Mouse (Mus musculus): ENCODE results near the gene Tmem117.
A peak's percentile ranks its signal among the peaks of the same experiment; 100 is the strongest.

Tmem117 gene

DNA sequence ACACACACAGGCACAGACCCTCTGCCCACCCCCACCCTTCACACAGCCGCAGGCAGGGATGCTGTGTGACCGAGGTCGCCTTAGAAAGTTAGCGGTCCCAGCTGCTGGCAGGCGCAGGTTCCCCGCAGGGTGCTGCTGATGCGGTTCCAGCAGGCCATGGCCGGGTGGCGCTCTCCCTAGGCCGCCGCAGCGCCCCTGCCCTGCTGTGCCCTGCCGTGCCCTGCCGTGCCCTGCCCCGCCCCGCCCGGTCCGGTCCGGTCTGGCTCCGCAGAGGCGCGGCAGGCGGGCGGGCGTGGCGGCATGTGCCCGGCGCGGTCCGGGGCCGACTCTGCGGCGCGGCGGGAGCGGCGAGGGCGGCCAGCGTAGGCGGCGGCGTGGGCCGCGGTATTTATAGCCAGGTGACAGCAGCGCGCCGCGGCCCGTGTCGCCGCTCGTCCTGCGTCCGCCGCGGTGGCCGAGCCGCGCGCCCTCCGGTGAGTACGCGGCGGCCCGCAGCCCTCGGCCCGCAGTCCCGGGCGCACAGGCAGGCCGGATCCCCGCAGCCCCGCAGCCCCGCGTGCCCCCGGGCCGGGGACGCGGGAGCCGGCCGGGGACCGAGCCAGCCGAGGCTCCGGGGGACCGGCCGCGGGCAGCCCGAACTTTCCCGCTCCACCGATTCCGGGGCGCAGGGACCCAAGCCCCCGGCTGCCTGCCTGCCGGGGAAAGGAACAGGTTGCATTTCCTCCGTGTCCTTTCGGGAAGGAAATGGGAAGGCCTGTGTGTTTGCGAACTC is at the start of gene Tmem117:
Gene Tmem117 (plus strand): TSS at position 403 of the 772 bp plus-strand sequence.
- DNase-seq (ENCODE audit: low spot score in 2 of 2) = no peak

DNA sequence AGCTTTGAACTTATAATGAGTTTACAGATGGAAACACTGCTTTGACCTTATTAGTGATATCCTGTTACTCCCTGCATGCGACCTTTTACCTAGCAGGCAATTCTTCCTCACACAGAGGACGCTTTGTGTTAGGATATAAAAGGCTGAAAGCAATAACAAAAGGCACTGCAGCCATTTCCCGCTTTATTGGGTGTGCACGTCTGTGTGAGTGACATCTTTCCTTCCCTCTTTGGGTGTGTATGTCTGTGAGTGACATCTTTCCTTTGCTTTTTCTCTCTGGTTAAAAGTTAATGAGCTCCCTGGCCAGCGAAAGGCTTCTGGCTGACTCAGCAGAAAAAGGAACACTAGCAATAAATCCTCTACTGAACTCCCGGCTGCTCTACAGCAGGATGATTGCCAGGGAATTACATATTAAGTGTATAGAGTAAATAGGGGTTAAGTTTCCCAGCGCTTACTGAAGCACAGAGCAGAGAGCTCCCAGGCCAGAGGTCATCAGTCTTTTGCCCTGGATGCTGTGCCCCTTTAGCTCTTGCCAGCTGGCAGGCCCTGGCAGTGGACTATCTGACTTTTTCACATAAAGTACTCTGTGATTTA is 46.9 kb upstream of the Tmem117 start:
- DNase-seq (ENCODE audit: low spot score in 2 of 2) = no peak

DNA sequence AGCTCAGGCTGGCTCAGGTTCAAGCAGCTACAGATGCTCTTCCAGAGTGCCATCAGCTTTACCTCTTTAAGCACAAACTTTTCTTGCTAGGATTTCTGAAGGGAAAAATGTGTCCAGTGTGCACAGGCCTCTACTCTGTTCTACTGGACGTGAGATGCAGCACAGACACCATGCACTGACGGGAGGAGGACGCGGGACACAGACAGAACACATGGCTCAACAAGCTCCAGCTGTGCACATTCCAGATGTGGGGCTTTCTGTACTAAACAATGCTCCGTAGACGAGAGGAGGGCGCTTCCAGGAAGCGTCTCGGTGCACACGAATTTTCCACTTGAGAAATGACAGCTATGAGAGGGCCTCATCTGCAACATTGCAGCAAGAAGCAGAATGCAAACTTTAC is 45.9 kb upstream of the Tmem117 start:
- DNase-seq (ENCODE audit: low spot score in 2 of 2) = no peak

DNA sequence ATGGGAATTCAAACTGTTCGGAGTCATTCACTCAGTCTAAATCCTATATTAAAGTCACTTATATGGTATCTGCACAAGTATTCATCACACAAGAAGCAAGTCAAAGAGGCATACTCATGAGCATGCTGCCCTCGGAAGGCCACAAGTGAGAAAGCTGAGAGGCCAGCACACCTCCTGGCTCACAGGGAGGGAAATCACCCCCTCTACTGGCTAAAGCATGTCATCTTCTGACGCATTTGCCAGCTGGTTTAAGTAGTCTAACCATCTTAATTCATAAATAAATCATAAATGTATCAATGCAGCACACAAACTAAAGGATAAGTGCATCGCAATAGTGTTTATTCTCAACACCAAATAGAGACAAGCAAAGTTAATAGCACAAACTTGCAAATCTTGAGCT is 44.3 kb upstream of the Tmem117 start:
- no peak for DNase-seq (ENCODE audit: low spot score in 2 of 2)

DNA sequence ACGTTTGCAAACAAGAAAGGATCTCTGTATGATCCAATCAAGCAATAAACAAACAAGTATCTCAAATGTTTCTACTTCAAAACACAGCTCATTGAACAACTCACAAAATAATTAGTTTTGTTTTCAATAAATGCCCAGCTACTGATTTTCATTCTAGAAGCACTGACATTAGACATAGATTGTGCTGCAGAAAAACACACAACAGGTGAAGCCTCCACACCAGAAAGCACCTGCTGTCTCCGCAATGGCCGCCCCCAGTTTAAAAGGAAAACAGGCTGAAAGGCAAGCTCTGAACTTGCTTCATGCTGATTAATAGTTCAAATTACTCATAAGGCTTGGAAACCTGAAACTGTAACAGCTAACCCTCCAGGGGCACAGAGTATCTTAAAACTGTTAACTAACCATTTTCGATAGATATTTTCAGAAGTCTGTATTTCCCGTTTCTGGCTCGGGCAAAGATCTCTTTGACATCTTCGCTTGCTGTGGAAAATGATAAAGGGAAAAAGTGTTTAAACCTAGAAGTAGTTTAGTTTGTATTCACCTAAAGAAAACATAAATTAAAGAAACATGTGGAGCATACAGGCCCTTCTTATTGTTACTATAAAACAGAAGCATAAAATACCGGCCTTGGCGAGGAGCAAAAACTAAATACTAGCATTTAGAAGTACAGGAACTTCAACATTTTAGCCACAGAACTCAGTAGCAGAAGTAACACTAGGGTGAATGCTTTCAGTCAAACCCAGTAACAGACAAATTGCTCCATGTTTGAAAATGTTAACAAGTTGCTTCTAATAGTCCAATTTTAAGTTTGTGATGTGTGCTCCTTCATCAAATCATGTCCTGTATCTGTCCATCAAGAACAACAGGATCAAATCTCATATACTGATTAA is 41.0 kb upstream of the Tmem117 start:
- DNase-seq (ENCODE audit: low spot score in 2 of 2) = peak in 1 of 2 experiments; percentile 41

DNA sequence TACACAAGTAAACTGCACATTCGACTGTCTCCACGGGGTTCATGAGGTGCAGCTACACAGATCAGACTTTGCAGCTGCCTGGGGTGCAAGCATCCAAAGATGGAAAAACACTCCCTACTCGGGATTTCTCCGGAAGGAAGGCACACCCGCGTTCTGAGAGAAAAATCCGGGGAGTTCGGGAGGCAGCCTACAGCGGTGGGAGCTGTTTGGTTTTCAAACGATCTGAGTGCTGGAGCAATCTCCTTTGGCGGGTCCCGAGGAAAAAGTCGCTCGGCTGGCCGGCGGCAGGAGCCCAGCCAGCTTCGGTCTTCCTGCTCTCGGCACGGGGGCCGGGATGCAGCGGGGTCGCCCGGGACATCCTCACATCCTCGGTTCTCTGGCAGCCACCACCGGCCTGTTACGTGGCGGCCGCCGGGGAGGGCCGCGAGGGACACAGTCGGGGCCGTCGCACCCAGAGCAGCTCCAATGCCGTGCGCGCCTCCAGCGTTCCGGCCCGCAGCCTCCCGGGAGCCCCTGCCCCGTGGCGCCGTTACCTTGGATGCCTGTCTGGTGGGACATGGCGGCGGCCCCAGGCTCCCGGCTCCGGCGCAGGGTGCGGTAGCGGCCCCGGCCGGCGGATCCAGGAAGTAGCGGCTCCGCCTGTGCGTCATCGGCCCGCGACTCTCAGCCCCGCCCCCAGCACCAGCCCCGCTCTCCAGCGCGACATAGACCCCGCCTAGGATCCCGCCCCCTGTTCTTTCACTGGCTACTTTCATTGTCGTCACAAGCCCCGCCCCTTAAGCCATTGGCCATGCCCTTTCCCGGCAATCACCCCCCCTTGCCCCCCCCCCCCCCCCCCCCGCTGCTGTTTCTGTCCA is 39.6 kb upstream of the Tmem117 start, which contains the start of gene Twf1:
Gene Twf1 (minus strand): TSS at position 671 of the 857 bp plus-strand sequence.
- DNase-seq (ENCODE audit: low spot score in 2 of 2) = peak; percentile 98

DNA sequence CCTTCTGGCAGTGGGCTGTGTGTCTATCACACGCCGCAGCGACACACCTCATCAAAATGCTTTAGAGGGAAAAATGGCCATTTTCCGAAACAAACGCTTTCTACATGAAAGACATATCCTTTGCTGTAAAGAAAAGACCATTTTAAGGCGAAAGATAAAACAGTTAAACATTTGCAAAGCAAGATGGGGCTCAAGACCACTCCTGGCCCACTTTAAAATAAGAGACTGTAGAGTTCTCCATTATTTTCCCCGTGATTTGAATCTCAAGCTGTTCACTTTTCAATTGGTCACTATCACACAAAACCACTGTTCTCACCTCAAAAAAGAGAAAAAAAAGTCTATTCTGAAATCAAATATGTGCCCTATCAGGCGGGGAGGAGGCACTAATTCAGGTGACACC is 38.9 kb upstream of the Tmem117 start:
- no peak for DNase-seq (ENCODE audit: low spot score in 2 of 2)

DNA sequence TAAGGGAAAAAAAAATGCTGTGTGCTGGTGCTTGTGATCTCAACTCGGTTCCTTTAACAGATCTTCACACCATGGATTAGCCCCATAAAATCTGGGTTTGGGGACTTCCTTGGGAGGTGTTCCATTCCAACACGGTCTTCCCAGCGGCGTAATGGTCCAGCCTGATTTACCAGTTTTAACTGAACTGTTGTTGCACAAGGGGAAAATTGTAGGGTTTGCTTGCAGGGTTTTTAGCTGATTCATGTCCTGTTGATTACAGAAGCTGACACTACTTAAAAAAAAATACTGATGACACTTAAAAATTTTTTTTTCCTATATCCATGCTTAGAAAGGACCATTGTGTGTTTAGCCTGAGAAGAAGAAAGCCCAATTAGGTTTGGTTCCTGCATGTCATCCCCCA is 37.7 kb upstream of the Tmem117 start:
- no peak for DNase-seq (ENCODE audit: low spot score in 2 of 2)

DNA sequence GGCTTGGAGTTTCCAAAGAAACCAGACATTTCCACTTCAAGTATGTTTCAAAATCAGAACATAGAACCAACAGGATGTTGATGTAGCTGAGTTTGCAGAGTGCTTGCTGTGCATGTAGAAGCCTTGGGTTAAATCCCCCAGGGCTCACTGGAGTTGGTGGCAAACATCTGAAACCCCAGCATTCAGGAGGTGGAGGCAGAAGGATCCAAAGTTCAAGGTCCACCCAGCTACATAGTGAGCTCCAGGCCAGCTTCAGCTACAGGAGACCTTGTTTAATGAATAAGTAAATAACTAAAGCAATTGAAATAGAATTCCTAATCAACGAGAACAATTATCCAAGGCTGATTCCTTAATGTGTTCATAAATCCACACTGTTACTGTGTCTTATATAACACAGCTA is 35.4 kb upstream of the Tmem117 start:
- DNase-seq (ENCODE audit: low spot score in 2 of 2) = no peak

DNA sequence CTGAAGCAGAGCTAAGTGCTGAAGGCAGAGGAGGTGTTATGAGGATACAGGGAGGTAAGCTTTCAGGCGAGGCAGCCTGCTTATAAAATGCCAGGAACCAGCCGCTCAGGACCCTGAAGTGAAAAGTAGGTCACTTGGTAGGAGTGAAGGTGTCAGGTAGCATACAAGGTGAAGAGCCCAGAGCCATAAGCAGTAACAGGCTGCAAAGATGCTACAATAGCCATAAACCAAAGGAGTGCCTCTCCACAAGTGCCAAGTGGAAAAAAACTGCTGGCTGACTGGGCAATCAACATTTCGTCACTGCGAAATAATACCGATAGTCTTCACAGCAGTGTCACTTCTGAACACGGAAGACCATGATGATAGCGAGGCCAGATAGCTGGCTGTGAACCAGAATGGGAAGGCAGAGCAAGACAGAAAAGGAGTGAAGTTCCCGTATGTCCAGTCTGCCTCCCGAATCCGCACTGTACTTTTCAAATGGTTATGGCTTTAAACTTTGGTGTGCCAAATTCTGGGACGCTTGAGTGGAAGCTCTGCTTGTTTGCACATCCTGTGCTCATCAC is 28.8 kb upstream of the Tmem117 start:
- DNase-seq (ENCODE audit: low spot score in 2 of 2) = no peak

DNA sequence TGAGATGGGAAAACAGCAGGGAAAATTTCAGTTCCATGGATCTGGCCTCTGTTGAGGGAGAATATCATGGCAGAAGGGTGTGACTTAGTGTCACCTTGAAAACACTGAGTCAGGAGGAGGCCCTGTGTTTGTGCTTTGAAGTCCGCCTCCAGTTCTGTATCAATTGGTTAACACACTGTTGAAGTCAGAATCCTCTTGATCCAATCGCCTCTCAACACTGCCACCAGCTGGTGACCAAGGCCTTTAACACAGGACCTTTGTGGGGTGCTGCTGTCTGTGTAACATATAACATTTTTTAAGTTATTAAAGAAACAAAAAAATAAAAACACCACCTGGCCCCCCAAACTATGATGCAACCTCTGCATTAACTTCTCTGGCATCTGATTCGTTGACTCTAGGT is 27.7 kb upstream of the Tmem117 start:
- DNase-seq (ENCODE audit: low spot score in 2 of 2) = peak in 1 of 2 experiments; percentile 27

DNA sequence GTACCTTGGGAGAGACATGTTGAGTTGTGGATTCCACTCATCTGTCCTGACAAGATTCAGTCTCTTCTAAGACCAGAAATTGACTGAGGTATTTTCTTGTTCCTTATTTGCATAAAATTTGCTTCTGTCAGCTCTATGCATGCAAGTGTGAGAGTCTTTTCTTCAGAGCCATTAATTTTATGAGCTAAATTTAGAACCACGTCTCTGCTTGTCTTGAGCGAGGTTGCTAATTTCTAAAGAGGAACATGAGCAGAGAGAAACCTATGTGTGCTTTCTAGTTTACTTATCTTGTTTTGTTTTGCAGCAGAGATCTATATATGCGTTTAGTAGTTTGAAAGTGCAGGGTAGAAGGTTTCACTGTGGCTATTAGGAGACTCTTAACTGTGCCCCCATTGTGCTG is 26.6 kb upstream of the Tmem117 start:
- no peak for DNase-seq (ENCODE audit: low spot score in 2 of 2)

DNA sequence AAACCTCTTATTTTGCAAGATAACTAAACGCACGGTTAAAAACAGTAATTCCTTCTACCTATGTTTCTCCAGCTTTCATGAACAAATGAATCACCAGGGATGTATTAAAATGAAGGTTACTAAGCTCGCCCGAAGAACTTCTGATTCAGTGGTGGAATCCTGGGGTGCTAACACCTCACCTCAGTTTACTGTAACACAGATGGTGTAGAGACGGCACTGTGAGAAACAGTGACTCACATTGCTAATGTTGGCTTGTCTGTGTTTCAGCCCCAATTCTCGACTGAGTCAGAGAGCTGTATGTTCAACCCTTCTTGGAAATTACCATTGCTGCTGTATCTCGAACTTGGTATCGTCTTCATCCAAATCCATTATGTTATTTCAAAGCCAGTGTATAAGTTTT is 21.3 kb upstream of the Tmem117 start:
- DNase-seq (ENCODE audit: low spot score in 2 of 2) = no peak

DNA sequence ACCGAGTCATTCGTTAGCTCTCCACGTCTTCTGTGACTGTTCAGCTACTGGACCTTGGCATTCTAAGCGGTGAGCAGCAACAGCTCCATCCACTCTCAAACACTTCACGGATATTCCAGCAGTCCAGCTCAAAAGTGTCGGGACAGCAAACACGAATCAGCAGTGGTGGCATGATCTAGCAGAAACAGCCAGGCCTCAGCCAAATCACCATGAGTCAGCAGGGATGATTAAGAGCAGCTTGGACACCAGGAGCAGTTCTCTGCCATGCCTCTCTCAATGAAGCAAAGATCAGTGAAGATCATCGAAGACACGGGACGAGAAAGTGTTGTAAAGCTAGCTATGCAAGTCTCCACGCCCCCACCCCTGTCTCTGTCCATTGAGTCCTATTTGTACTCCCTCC is 13.0 kb upstream of the Tmem117 start:
- no peak for DNase-seq (ENCODE audit: low spot score in 2 of 2)

DNA sequence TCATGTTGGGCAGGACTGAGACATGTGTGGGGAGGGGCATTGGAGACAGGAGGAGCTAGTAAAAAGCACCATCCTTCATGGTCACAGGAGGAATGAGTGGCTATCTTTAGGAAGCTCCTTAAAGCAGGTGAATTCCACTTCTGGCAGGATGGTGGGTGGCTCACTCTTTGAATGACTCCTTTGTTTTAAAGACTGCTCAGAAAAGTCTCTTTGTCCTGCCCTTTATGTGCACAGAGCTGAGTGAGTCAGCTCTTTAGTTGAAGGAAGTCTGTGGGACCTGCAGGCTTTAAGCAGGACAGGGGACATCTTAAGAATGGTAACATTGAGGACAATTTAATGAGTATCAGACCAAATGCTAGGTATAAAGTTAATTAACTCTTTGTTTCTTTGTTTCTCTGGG is 8.1 kb upstream of the Tmem117 start:
- DNase-seq (ENCODE audit: low spot score in 2 of 2) = no peak

DNA sequence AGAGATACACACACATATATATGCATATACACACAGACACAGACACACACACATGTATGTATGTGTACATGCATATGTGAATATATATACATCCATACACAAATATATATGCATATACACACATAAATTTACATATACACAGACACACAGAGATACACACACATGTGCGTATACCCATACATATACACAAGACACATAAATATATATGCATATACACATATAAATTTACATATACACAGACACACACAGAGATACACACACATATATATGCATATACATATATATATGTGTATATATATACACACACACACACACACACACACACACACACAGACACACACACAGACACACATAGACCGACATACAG is 586 bp upstream of the Tmem117 start:
- DNase-seq (ENCODE audit: low spot score in 2 of 2) = no peak

DNA sequence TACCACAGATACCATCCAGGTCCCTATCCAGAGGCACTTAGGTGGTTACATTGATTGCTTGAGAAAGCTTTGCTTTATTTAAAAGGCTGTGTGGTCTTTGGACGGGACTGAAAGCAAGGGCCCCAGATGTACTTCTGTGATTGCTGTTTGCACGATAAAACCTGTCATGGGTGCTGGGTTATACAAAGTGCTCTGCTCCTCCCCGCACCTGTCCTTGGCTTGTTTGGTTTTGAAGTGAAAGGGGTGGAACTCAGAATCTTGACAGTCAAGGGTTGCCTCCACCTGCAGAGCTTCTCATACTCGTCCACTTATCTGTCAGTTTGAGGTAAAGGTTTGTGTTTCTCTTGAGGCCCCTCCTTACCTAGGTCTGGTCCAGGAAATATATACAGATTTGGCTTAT is 1.5 kb downstream of the Tmem117 start:
- DNase-seq (ENCODE audit: low spot score in 2 of 2) = no peak

DNA sequence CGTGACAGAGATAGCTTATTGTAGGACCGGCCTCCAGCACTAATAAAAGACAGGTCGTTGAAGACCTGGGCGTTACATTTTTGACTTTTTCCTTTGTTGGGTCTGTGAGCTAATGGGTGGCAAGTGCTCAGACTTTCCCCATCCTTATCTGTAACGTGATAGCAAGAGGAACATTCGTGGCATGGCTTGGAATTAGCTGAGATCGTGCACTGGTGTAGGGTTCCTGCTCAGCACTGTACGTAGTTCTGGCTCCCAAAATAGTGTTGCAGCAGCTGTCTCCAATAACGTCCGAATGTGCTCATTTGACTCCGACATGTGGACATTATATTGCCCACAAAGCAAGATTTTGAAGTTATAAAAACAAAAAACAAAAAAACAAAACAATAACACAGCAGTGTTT is 5.5 kb downstream of the Tmem117 start:
- no peak for DNase-seq (ENCODE audit: low spot score in 2 of 2)

DNA sequence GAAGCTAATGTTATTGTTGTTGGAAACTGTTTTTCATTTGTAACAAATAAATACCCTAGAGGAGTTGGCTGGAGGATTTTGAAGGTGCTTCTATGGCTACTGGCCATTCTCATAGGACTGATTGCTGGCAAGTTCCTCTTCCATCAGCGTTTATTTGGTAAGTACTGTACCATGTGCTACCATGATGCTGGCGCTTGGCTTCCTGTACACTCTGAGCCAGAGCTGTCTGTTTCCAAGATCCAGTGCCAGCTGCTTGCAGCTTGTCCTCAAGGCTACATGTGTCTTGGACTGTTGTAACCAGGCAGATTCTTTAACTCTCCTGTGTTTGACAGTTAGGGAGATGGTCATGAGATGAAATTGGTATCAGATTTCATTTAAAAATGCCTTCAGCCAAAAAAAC is 9.2 kb downstream of the Tmem117 start:
- no peak for DNase-seq (ENCODE audit: low spot score in 2 of 2)

DNA sequence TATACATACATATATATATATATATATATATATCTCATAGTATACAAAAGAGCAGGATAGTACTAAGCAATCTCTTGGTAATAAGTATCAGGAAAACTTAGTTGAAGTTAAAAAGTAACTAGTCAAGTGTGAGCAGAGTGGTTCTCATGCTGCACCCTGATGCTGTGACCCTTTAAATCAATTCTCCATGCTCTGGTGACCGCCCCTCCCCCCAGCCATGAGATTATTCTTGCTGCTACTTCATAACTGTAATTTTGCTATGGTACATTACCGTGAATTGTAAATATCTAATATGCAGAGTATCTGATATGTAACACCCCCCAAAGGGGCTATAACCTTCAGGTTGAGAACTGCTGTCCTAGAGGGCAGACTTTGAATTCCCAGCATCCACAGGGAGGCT is 10.1 kb downstream of the Tmem117 start:
- no peak for DNase-seq (ENCODE audit: low spot score in 2 of 2)

DNA sequence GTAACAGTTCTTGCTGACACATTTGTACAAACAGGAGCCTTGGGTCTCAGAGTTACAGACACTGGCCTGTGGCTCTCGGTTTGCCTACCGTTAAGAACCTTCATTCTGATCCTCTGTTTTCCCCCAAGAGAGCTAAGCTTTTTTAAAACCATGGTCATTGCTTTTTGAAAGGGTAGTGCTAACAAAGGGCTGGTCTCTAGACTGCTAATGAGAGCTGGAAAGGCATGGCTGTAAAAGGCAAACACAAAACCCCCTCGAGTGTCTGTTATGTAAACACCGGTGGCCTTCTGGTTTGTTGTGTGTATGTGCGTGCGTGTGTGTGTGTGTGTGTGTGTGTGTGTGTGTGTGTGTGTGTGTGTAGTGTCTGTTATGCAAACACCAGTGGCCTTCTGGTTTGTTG is 17.0 kb downstream of the Tmem117 start:
- no peak for DNase-seq (ENCODE audit: low spot score in 2 of 2)

Measured in spleen, postnatal 4 days (tissue).